Mouse (Mus musculus) ES-E14 (cell line): ENCODE measurements around the gene Tcea2. TPM values are rescaled to one million over a fixed set of nuclear protein-coding genes. Genes with fewer than 3 reads are reported as not detected.

Source experiments
- DNase-seq: peaks from one replicate; pipeline ENCODE4 v3.0.0-alpha.2; 2013; ENCODE audit warnings: low read depth, low spot score
- H3K27ac ChIP-seq: 2 replicates; pipeline ENCODE4 v1.5.1; 2012; ENCODE audit warnings: low read depth, mild to moderate bottlenecking, low read length, moderate library complexity, mixed read lengths; ENCODE audit not compliant: poor library complexity, insufficient read depth, severe bottlenecking
- H3K36me3 ChIP-seq: 2 replicates; pipeline ENCODE4 v1.6.1; 2012; ENCODE audit warnings: mild to moderate bottlenecking, low read length, moderate library complexity, mixed read lengths; ENCODE audit not compliant: control insufficient read depth, poor library complexity, insufficient read depth, severe bottlenecking
- H3K4me1 ChIP-seq, 2 experiments: fragments of 150-350 bp in 1 of 2; sonication (generic) in 1 of 2; 2 replicates each; pipeline ENCODE4 v1.6.1; 2012; ENCODE audit warnings: low read length in 2 of 2, mild to moderate bottlenecking in 1 of 2, mixed read lengths in 1 of 2; ENCODE audit not compliant: control insufficient read depth in 2 of 2, insufficient read depth in 2 of 2, poor library complexity in 1 of 2
- H3K4me3 ChIP-seq, 2 experiments: fragments of 150-350 bp in 1 of 2; sonication (generic) in 1 of 2; 2 replicates each; pipeline ENCODE4 v1.5.1; 2012; ENCODE audit warnings: low read length in 2 of 2, low read depth in 1 of 2, mild to moderate bottlenecking in 1 of 2, mixed read lengths in 1 of 2; ENCODE audit not compliant: insufficient read depth in 1 of 2, poor library complexity in 1 of 2, severe bottlenecking in 1 of 2
- H3K9ac ChIP-seq: 2 replicates; pipeline ENCODE4 v1.6.1; 2012; ENCODE audit warnings: low read depth, mild to moderate bottlenecking, low read length, mixed read lengths; ENCODE audit not compliant: poor library complexity, insufficient read depth, severe bottlenecking
- H3K9me3 ChIP-seq: fragments of 150-350 bp; sonication (generic); 2 replicates; pipeline ENCODE4 v1.6.1; 2012; ENCODE audit warnings: low read depth, mild to moderate bottlenecking, low read length; ENCODE audit not compliant: control insufficient read depth, insufficient read depth
- CHD2 ChIP-seq: IDR thresholded peaks from 2 replicates; pipeline ENCODE4 v1.6.1; 2014; ENCODE audit warnings: mild to moderate bottlenecking, low read depth, low read length, inconsistent platforms
- HCFC1 ChIP-seq: IDR thresholded peaks from 2 replicates; pipeline ENCODE4 v1.6.1; 2012; ENCODE audit warnings: low read length, inconsistent platforms, borderline replicate concordance; ENCODE audit not compliant: insufficient read depth
- MAFK ChIP-seq: IDR thresholded peaks from 2 replicates; pipeline ENCODE4 v1.6.1; 2014; ENCODE audit warnings: mild to moderate bottlenecking, low read depth, low read length, inconsistent platforms; ENCODE audit not compliant: insufficient read depth
- ZC3H11A ChIP-seq: IDR thresholded peaks from 2 replicates; pipeline ENCODE4 v1.6.1; 2012; ENCODE audit warnings: low read depth, mild to moderate bottlenecking, inconsistent platforms, low read length, borderline replicate concordance
- ZNF384 ChIP-seq: IDR thresholded peaks from 2 replicates; pipeline ENCODE4 v1.6.1; 2012; ENCODE audit warnings: low read depth, low read length, inconsistent platforms
- in situ Hi-C, 2 experiments: fragments of 600-800 bp; cut with MboI; formaldehyde crosslinking; loops; one replicate each; pipeline ENCODE4 v1.15.1; 2025; ENCODE audit warnings: low sequenced_read_pairs in 2 of 2, inconsistent platforms in 1 of 2; ENCODE audit not compliant: unreplicated experiment in 2 of 2
- total RNA-seq: library from RNA; depleted of rRNA; stranded (reverse); fragments of 300-350 nt; gene quantifications from 2 replicates; pipeline ENCODE4 v1.2.3, GENCODE M21; 2012; rRNA removed

Gene Tcea2
- total RNA-seq, 1 experiment, result 11.4 TPM

DNA sequence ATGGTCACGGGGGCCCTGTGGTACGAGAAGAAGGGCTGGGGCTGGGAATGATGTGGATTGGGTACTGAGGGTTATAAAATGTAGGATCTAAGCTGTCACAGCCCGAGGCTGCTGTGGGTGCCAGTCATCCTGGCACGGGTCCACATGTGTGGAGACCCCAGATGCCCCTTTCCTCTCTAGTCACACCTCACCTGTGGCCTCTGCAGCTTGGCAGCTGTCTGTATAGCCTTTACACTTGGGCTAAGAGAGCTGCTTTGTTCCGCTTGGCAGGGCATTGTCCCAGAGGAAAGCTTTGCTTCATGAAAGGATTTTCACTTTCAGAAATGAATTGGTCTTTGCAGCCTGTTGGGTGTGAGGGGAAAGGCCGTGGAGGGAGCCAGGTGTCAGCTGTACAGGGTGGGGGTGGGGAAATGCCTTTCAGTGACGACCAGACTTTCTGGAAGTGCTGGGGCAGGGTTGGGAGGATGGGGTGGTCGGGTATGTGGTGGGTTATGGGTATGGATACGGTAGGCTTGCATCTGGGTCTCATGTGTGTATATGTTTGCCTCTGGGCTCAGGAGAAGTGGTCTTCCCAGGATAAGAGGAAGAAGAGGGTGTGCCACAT lies 47.7 kb downstream of the Tcea2 start:
- no peak overlapping the region for H3K27ac ChIP-seq
- H3K4me3 ChIP-seq, result no peak overlapping the region
- DNase-seq, result no peak
- no peaks in the 10 kb centered on the region for H3K36me3 ChIP-seq
- H3K4me1 ChIP-seq, result no peaks in the 10 kb centered on the region
- H3K9me3 ChIP-seq, result no peaks in the 10 kb centered on the region
- TF ChIP-seq CHD2 (no peak), ZNF384 (no peak), MAFK (no peak), HCFC1 (no peak), ZC3H11A (no peak)
- H3K9ac ChIP-seq, result no peak overlapping the region
- in situ Hi-C loops, result no loop called here

DNA sequence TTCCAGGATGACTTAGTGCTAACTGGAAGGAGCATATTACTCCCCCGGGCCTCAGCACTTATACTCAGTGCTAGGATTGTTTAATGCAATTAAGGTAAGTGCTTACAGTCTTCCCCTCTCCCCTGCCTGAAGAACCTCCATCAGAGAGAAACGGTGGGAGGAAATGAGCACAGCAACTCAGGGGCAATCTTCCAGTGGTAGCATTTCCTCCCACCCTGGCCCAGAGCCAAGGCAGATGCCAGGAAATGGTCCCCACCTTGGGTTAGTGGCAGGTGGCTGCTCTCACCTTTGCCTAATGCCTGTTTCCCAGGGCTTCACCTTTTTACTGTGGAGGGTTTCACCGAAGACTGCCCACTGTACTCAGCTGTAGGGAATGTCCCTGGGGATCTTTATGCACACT lies 49.9 kb downstream of the Tcea2 start:
- H3K4me1 ChIP-seq, result no peaks in the 10 kb centered on the region
- H3K36me3 ChIP-seq, result no peaks in the 10 kb centered on the region
- in situ Hi-C loops, result no loop called here
- no peaks in the 10 kb centered on the region for H3K9me3 ChIP-seq
- no peak overlapping the region for H3K4me3 ChIP-seq
- no peak for DNase-seq
- no peak overlapping the region for H3K27ac ChIP-seq
- TF ChIP-seq CHD2 (no peak), HCFC1 (no peak), ZNF384 (no peak)
- no peak overlapping the region for H3K9ac ChIP-seq

Other genes with a start within 250 kb of the Tcea2 start
- gene Zbtb46, start 220.9 kb upstream of the Tcea2 start, total RNA-seq, result 4.4 and 5.1 TPM in 2 replicates
- 0.36 and 0.53 TPM in 2 replicates for gene Abhd16b, start 187.1 kb upstream of the Tcea2 start, total RNA-seq
- 111 TPM in 2 replicates for gene Tpd52l2, start 183.2 kb upstream of the Tcea2 start, total RNA-seq
- gene Dnajc5, start 159.8 kb upstream of the Tcea2 start, total RNA-seq, result 67.2 and 87.6 TPM in 2 replicates
- gene Uckl1, start 95.4 kb upstream of the Tcea2 start, total RNA-seq, result 24.0 and 34.5 TPM in 2 replicates
- gene Prpf6, start 88.4 kb upstream of the Tcea2 start, total RNA-seq, result 58.7 and 67.8 TPM in 2 replicates
- gene Zfp512b, start 87.5 kb upstream of the Tcea2 start, total RNA-seq, result 38.2 and 50.7 TPM in 2 replicates
- 3.4 TPM in 2 replicates for gene Samd10, start 81.1 kb upstream of the Tcea2 start, total RNA-seq
- gene Gm29797, start 23.3 kb upstream of the Tcea2 start, total RNA-seq, result 1.8 and 9.3 TPM in 2 replicates
- 0.36 and 0.42 TPM in 2 replicates for gene Sox18, start 8.7 kb upstream of the Tcea2 start, total RNA-seq
- 27.3 and 31.7 TPM in 2 replicates for gene Rgs19, start 13.7 kb downstream of the Tcea2 start, total RNA-seq
- gene Lkaaear1, start 18.1 kb downstream of the Tcea2 start, total RNA-seq, result not detected in 2 replicates
- 2.9 and 3.0 TPM in 2 replicates for gene Oprl1, start 34.7 kb downstream of the Tcea2 start, total RNA-seq
- gene Myt1, start 83.0 kb downstream of the Tcea2 start, total RNA-seq, result 0.09 TPM in 1 of 2 replicates, not detected in the other
- 11.8 and 15.7 TPM in 2 replicates for gene Pcmtd2, start 157.5 kb downstream of the Tcea2 start, total RNA-seq
- 21.3 and 26.9 TPM in 2 replicates for gene Polr3k, start 184.0 kb downstream of the Tcea2 start, total RNA-seq